Mouse (Mus musculus): Measurements from ENCODE around the gene Acot7.

Gene Acot7

GRCm38 (mm10) chr4:152177537-152178343, at the start of gene Acot7:
Acot7 (plus strand) TSS chr4:152178134.
- no peak for TF ChIP-seq GATA4 (IDR thresholded peaks at IDR 0.05; ENCODE audit: insufficient replicate concordance, low read length)

DNA sequence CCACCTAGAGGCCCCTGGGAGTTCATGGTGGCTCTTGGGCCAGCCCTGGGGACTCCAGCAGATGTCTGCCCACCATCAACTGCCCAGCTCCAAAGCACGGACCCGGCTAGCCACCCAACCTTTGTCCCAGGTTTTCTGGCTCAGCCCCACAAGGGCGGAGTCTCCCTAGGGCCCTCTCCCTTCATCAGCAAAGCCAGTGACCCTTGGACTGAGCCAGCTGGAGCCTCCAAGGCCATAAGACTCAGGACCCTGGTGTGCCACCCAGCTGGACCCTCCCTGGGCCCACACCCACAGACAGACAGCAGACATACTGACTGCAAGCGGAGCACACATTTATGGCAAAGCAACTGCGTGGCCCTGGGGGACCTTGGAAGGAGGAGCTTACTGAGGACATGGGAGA, 49.1 kb upstream of the Acot7 start:
- TF ChIP-seq GATA4 (IDR thresholded peaks at IDR 0.05; ENCODE audit: insufficient replicate concordance, low read length) = no peak

- TF ChIP-seq GATA4 (IDR thresholded peaks at IDR 0.05; ENCODE audit: insufficient replicate concordance, low read length) = no peak
Measured at GRCm38 (mm10) chr4:152129395-152129930, 48.5 kb upstream of the Acot7 start.

DNA sequence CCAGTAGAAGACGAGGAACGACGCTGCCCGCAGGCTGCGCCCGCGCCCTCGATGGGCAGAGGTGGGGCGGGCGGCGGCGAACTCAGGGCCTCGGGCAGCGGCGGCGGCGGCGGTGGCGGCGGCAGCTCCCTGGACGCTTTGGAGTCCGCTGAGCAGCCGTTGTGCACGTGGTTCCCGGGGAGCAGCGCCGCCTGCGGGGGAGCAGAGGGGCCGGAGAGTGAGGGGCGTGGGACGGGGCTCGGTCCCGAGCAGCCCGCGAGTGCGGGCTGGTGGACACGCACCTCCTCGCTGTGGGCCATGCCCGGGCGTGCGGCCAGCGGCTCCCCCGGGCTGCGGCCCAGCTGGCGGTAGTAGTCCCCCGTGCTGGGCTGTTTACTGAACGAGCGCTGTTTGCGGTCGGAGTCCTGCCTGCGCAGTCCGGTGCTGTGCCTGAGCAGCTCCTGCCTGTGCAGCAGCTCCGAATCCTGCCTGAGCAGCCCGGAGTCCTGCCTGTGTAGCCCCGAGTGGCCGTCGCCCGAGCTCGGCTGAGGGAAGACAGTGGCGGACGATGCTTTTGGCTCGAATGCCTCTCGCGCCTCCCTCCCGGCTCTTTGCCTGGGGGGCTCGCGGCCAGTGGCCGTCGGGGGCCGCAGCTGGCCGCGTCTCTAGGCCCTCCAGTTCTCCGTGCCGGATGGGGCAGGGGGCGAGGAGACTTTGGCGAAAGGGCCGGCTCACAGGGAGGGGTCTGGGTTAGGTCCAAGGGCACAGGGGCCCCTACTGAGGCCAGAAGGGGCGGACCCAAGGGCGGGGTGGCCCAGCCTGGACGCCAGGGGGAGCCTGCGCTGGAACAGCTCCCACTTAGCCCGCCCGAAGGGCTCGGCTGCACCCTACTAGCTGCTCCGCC, 46.9 kb upstream of the Acot7 start:
- no peak for TF ChIP-seq GATA4 (IDR thresholded peaks at IDR 0.05; ENCODE audit: insufficient replicate concordance, low read length)

DNA sequence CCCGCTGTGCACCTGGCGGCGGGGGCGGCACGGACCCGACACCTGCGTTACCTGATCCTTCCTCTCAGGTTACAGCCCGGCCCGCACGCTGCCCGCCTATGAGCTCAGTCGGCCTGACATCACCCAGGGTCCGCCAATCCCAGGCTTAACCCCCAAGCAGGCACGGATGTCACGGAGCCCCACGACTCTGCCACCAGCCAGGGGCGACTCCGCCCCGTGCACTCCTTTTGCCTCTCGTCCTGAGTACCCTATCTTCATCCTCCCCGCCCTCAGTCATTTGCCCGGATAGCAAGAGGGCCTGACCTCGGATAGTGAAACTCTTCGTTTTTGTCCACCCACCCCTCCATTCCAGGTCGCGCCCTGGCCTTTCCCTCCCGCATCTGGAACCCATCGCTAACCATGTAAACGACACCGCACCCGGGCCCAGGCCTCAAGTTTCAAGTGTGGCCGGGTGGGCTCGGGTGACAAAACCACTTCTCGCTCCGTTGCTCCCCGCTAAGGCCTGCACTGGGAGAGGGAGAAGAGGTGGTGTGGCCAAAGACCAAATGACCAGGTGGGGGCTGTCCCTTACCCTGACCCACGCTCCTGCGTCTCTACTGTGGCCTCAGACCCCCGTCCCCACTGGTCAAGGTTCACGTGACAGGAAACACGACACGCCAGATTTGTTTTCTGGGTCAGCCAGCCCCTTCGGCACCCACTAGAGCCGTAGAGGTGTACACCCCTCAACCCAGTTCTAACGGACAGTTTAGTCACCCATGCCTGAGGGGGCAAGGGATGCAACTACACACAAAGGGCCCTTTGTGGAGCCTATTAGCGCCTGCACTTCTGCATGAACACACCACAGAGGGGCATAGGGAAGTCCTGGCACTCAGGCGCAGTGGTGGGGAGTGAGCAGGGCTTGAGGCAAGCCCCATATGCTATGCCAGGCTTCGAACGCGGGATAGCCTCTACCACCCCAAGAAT, 45.8 kb upstream of the Acot7 start:
- TF ChIP-seq GATA4 (IDR thresholded peaks at IDR 0.05; ENCODE audit: insufficient replicate concordance, low read length) = no peak

DNA sequence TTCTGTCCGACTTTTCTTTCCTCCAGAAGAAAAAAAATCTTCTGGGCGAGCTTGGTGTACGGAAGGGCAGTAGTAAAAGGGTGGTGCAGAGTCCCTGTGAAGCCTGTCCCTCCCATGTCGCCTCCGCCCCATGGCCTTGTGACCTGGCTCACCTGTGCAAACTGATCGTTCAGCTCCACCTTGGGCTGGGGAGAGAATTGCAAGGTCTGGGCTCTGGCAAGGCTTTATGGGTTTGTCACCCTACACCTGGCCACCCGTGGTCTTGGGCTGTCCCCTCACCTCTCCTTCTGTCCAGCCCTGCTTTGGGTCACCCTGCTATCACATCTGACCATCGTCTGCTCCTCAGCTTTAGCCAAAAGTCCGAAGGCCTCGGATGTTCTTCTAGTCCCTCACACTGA, 45.2 kb upstream of the Acot7 start:
- TF ChIP-seq GATA4 (IDR thresholded peaks at IDR 0.05; ENCODE audit: insufficient replicate concordance, low read length) = no peak

DNA sequence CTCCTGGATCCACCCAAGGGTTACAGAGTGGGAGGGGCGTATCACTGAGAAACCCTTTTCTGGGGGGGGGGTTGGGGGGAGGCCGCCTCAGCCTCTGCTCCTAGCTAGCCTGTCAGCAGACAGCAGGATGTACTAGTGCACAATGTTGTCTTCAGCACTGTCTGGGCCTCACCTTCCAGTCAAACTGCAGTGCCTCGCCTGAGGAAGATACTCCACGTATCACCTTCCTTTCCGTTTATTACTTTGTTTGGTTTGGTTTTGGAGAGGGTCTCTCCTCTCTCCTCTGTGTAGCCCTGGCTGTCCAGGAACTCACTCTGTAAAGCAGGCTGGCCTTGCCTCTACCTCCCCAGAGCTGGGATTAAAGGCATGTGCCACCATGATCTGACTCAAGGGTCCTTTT, 44.7 kb upstream of the Acot7 start:
- TF ChIP-seq GATA4 (IDR thresholded peaks at IDR 0.05; ENCODE audit: insufficient replicate concordance, low read length) = no peak

GRCm38 (mm10) chr4:152134507-152134906, 43.4 kb upstream of the Acot7 start:
- no peak for TF ChIP-seq GATA4 (IDR thresholded peaks at IDR 0.05; ENCODE audit: insufficient replicate concordance, low read length)

- no peak for TF ChIP-seq GATA4 (IDR thresholded peaks at IDR 0.05; ENCODE audit: insufficient replicate concordance, low read length)
Measured at GRCm38 (mm10) chr4:152135363-152135762, 42.6 kb upstream of the Acot7 start.

DNA sequence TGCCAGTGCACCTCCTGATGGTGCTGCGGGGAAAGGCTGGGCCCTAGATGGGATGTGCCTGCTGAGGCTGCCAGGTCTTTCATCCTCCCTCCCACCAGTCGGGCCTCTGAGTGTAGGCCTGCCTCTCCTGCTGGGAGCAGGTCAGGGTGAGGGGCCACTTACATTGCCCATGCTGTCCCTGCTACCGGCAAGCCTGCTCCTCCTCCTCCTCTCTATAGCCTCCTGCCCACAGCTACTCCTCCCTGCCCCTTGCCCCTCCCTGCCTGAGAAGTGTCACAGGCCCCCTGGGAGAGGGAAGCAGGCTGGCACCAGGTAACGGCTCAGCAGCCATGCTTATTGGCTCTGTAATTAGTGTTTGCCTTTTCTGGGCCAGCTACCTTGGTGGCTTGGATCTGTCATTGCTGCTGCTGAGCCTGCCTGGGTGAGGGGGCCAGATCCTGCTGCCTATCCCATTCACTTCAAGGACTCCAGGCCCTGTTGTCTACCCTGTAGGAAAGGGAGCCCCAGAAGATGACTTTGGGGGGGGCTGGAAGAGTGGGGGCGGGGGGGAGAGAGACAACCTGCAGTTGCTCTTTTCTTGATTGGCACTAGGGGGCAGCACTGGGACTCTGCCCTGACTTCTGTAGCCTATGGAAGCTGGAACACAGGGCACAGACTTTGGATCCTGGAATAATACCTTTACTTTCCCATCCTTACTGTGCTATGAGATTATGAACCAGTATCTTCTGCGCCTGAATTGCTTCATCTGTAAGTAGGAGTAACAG, 41.6 kb upstream of the Acot7 start:
- no peak for TF ChIP-seq GATA4 (IDR thresholded peaks at IDR 0.05; ENCODE audit: insufficient replicate concordance, low read length)

GRCm38 (mm10) chr4:152136876-152137250, 41.1 kb upstream of the Acot7 start:
- no peak for TF ChIP-seq GATA4 (IDR thresholded peaks at IDR 0.05; ENCODE audit: insufficient replicate concordance, low read length)

DNA sequence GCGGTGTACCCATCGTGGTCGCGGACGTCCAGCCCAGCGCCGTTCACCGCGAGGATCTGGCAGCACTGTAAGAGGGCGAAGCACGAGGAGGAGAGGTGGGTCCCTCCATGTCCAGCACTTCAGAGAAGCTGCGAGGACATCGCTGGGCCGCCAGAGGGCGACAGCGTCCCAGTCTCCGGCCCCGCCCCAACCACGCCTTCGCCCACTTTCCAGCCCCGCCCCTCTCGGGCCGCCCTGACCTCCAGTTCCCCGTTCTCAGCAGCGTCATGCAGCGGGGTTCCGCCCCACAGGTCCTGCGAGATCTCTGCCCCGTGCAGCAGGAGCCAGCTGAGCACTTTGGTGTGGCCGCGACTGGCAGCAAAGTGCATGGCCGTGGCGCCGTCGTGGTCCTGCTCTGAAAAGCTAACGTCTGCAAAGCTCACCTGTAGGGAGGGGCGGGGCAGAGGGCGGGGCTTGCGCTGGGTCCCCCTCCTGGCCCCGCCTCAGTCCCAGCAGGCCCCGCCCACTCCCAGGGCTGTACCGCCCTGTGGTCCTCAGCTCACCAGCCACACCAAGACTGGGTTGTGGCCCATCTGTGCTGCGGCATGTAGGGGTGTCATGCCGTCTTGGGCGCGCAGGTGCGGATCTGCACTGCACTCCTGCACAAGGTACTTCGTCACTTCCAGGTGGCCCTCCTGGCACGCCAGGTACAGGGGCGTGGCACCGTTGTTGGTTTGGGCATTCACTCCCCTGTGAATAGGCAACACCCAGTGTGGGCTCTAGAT, 39.3 kb upstream of the Acot7 start:
- no peak for TF ChIP-seq GATA4 (IDR thresholded peaks at IDR 0.05; ENCODE audit: insufficient replicate concordance, low read length)

DNA sequence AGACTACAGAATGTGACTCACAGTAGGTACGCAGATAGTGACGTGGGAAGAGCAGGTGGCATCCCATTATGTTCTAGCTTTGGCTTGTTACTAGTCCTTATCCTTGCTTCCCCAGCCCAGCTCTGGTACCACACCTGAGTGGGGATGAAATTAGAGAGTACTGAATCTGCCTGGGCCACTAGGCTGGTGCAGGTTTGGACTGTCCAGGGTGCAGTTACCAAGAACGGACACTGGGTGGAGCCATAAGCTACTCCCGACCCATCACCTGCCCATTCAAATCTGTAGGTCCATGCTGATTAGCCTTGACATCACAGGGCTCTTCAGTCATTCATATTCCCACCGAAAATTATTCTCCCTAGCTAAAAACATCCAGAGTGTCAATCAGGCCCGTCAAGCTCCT, 37.5 kb upstream of the Acot7 start:
- no peak for TF ChIP-seq GATA4 (IDR thresholded peaks at IDR 0.05; ENCODE audit: insufficient replicate concordance, low read length)

Data from liver, adult (tissue).